Mouse (Mus musculus) embryonic facial prominence, embryonic 10.5 days (tissue): ENCODE data around the gene Epgn. TPM values are rescaled to one million over a fixed set of nuclear protein-coding genes. Genes with fewer than 3 reads are reported as not detected.

ENCODE experiments used
- DNase-seq: peaks from one replicate; pipeline ENCODE4 v3.0.0-alpha.2; 2017; ENCODE audit warnings: low spot score
- H3K27ac ChIP-seq: fragments of 300-500 bp; sonication (generic); replicated peaks from 2 replicates; pipeline ENCODE4 v1.5.1; 2016; ENCODE audit warnings: mild to moderate bottlenecking
- H3K27me3 ChIP-seq: fragments of 300-500 bp; sonication (generic); replicated peaks from 2 replicates; pipeline ENCODE4 v1.6.1; 2016; ENCODE audit warnings: low read depth, mild to moderate bottlenecking; ENCODE audit not compliant: poor library complexity, severe bottlenecking
- H3K36me3 ChIP-seq: fragments of 300-500 bp; sonication (generic); replicated peaks from 2 replicates; pipeline ENCODE4 v1.6.1; 2016; ENCODE audit warnings: mild to moderate bottlenecking, moderate library complexity
- H3K4me1 ChIP-seq: fragments of 300-500 bp; sonication (generic); 2 replicates; pipeline ENCODE4 v1.6.1; 2016
- H3K4me3 ChIP-seq: fragments of 300-500 bp; sonication (generic); 2 replicates; pipeline ENCODE4 v1.5.1; 2016; ENCODE audit warnings: mild to moderate bottlenecking, moderate library complexity
- H3K9me3 ChIP-seq: fragments of 300-500 bp; sonication (generic); 2 replicates; pipeline ENCODE4 v1.6.1; 2016; ENCODE audit warnings: mild to moderate bottlenecking
- WGBS: fragments of 180-500 bp; shearing (Covaris S2); methylation state at CpG from one replicate; pipeline ENCODE4 v1.1.7; 2016; 5-methylcytosine and 5-hydroxymethylcytosine counted together
- polyA plus RNA-seq: library from polyadenylated mRNA; unstranded; fragments of >200 nt; fragmentation: Nextera tagmentation; extraction: Ambion mirVana; gene quantifications from 2 replicates; pipeline ENCODE4 v1.2.1, GENCODE M21; 2016

The Epgn gene
- polyA plus RNA-seq, result 0.30 and 0.45 TPM in 2 replicates

DNA sequence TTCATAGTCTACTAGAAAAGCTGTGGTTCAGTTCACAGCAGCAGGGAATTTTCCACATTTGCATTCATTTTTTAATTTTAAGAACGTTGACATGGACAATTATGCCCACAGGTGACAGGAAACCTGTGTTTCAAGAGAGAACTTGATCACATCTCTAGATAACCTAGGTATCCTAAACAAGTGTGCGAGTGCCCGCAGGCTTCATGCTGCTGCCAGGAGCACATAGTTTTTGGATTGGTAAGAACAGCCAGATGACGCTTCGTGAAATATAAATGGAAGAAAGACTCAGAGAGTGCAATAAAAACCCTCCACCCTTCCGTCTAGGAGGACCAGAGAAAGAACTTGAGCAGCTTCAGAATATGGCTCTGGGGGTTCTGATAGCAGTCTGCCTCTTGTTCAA is at the start of gene Epgn:
Epgn (plus strand) TSS at position 301 of the 400 bp plus-strand sequence.
- H3K27me3 ChIP-seq, result no peaks in the 10 kb centered on the region
- no peaks in the 10 kb centered on the region for H3K36me3 ChIP-seq
- no peaks in the 10 kb centered on the region for H3K9me3 ChIP-seq
- 88% methylated on average over 6 of the region's 6 CpGs for WGBS
- H3K4me1 ChIP-seq, result no peaks in the 10 kb centered on the region
- no peak for DNase-seq
- no peak within 1 kb of the TSS for H3K4me3 ChIP-seq
- no peak within 1 kb of the TSS for H3K27ac ChIP-seq

DNA sequence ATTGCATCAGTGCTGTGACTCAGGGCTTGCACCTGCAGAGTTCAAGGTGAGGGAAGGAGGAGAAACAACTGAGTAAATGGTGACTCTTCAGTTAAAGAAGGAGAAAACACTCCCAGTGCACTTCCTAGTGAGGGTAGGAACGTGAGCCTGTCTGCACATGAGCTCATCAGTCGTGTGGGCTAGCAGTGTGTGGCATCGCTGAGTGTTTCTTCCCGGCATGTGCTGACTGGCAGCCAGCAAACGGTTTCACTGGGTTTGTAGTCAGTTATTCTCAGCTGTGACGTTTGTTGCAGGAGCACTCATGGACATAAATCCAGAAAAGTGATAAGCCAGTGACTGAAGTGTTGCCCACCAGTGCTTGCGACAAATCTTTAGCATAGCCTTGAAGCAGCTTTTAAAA is 47.0 kb upstream of the Epgn start:
- Histone ChIP-seq H3K4me3 (no peak overlapping the region), H3K27ac (no peak overlapping the region), H3K36me3 (peaks cover 17% of the 10 kb centered on the region), H3K27me3 (no peaks in the 10 kb centered on the region), H3K9me3 (no peaks in the 10 kb centered on the region), H3K4me1 (no peaks in the 10 kb centered on the region)
- WGBS, result 89% methylated on average over 7 of the region's 7 CpGs
- no peak for DNase-seq

DNA sequence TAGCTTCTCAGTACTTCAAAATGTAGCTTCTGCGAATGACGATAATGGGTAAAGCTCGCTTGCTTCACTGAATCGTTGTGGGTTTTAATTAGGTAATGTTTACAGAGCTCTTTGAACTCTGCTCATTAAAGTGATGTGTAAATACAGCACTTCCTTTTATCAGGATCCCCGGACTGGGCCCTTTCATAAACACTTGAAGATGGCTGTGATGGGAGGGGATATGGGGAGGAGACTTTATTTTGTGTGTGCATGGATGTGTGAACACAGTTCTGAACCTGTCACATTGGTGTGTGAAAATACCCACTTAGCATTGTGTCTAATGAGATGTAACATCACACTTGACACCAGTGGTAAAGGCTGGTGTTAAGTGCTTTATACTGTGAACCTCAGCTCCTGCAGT is 39.7 kb upstream of the Epgn start:
- 70% methylated on average over 5 of the region's 5 CpGs for whole genome bisulfite sequencing
- Histone ChIP-seq H3K4me1 (no peaks in the 10 kb centered on the region), H3K4me3 (no peak overlapping the region), H3K27ac (no peak overlapping the region), H3K9me3 (no peaks in the 10 kb centered on the region), H3K27me3 (no peaks in the 10 kb centered on the region), H3K36me3 (peaks cover 13% of the 10 kb centered on the region)
- DNase-seq, result no peak

DNA sequence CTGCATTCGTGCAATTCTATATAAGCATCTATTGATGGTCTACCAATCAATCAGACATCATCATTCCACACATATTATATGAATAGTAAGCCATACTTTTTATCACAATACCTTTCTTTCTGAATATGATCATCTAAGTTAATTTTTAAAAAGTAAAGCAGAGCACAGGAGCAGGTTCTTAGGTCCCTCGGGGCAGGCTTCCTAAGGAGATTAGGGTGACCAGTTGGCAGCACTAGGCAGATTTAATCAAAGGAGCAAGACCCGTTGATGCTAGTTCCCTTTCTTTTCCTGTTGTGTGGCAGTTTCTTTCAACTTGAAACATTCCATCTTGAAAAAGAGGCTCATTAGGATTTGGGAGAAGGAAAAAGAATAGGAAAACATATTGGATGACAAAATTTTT is 39.1 kb upstream of the Epgn start:
- Histone ChIP-seq H3K27me3 (no peaks in the 10 kb centered on the region), H3K9me3 (no peaks in the 10 kb centered on the region), H3K27ac (no peak overlapping the region), H3K36me3 (peaks cover 13% of the 10 kb centered on the region), H3K4me1 (no peaks in the 10 kb centered on the region), H3K4me3 (no peak overlapping the region)
- no peak for DNase-seq
- WGBS, result 76% methylated on average over 3 of the region's 3 CpGs

DNA sequence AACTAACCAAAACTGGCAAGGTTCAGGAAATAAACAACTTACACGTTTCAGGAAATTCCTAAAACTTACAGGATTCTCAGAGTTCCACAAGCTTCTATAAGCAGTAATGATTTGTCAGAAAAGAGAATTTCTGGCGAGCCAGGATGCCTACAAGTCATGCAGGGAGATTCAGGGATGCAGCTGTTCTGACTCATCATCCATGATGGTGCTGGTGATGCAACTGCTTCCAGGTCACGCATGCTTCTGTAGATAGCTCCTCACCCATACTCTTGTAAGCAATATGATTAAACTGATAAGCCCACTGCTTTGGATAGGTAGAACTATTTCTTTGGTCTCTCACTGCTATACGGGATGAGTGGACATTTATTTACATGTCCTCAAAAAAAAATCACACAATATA is 38.7 kb upstream of the Epgn start:
- no peak overlapping the region for H3K4me3 ChIP-seq
- peaks cover 13% of the 10 kb centered on the region for H3K36me3 ChIP-seq
- no peaks in the 10 kb centered on the region for H3K4me1 ChIP-seq
- H3K27me3 ChIP-seq, result no peaks in the 10 kb centered on the region
- H3K9me3 ChIP-seq, result no peaks in the 10 kb centered on the region
- H3K27ac ChIP-seq, result no peak overlapping the region
- 95% methylated on average over 4 of the region's 4 CpGs for WGBS
- no peak for DNase-seq

DNA sequence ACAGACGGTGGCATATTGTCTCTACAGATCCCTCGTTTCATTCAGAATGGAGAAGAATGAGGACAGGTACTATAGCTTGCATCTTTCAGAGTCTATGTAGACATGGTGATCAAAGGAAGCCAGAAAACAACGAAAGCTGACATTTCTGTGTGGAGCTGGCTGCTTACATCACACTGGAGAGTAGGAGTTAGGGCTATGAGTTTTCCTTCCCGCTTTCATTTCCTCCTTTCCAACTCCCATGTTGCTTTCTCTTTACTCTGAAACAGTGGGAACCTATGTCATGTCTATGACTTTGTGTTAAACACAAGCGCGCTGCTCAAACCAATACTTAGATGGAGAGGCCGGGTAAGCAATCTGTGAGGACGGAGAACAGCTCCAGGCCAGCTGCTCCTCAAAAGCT is 27.3 kb upstream of the Epgn start:
- 92% methylated on average over 8 of the region's 8 CpGs for WGBS
- H3K9me3 ChIP-seq, result no peaks in the 10 kb centered on the region

DNA sequence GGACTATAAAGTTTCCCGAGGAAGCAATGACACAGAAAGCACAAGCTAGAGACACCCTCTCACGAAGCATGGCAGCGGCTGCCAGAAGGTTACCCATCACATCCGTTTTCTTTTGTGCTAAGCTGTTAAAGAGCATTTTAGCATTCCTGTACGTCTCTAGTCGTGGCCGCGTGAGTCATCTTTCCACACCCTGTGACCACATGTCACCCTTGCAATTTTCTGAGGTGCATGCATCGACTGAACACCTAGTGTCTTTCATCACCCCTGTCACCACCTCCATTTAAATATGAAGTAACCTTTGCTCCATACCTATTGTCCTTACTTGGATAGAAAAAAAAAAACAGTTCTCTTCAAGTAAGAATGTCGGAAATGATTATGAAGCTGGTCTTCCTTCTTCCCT is 12.0 kb upstream of the Epgn start:
- Histone ChIP-seq H3K36me3 (no peaks in the 10 kb centered on the region), H3K27me3 (no peaks in the 10 kb centered on the region), H3K9me3 (no peaks in the 10 kb centered on the region), H3K4me1 (no peaks in the 10 kb centered on the region), H3K4me3 (no peak overlapping the region), H3K27ac (no peak overlapping the region)
- 91% methylated on average over 10 of the region's 10 CpGs for WGBS
- DNase-seq, result no peak

More for the DNA sequence above, 27.3 kb upstream of the Epgn start:
- no peak for DNase-seq
- no peaks in the 10 kb centered on the region; the same call in 1 of the 2 replicates for H3K36me3 ChIP-seq
- no peak overlapping the region for H3K27ac ChIP-seq
- no peaks in the 10 kb centered on the region for H3K4me1 ChIP-seq
- H3K27me3 ChIP-seq, result no peaks in the 10 kb centered on the region
- no peak overlapping the region for H3K4me3 ChIP-seq

DNA sequence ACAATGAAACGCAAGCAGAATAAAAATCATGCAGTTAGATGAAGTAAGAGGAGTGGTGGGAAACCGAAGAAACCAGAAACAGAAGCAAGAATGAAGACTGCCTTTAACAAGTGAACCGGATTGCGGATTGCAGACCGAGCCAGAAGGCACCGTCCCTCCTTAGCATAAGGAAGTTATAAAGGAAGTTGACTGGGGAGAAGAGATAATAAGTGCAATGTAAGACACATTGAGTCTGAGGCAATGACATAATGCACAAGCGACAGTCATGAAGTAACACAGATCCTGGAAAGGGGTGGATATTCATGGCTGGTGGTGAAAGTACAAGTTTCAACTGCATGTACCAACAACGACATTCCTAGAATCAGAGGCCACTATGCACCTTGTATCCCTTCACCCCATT is 4.2 kb upstream of the Epgn start:
- no peaks in the 10 kb centered on the region for H3K36me3 ChIP-seq
- no peaks in the 10 kb centered on the region for H3K27me3 ChIP-seq
- DNase-seq, result no peak
- H3K9me3 ChIP-seq, result no peaks in the 10 kb centered on the region
- no peak overlapping the region for H3K4me3 ChIP-seq
- H3K4me1 ChIP-seq, result no peaks in the 10 kb centered on the region
- no peak overlapping the region for H3K27ac ChIP-seq
- WGBS, result 91% methylated on average over 8 of the region's 8 CpGs

DNA sequence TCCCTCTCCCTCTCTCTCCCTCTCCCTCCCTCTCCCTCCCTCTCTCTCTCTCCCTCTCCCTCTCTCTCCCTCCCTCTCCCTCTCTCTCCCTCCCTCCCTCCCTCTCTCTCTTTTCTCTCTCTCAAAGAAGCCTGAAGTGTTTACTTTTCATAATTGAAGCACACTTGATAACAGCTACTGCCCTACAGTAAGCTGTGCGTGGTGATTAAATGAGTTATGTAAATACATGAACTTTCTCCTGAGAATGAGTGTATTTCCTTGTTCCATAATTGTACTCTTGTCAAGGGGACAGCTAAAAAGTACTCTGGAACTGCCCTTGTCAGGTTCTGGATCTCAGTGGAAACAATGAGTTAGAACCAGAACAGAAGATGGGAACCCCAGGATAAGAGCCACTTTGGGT is 576 bp downstream of the Epgn start:
- Histone ChIP-seq H3K27me3 (no peaks in the 10 kb centered on the region), H3K36me3 (no peaks in the 10 kb centered on the region), H3K9me3 (no peaks in the 10 kb centered on the region), H3K27ac (no peak overlapping the region), H3K4me3 (no peak overlapping the region), H3K4me1 (no peaks in the 10 kb centered on the region)
- WGBS, result 71% methylated on average over 1 of the region's 1 CpGs
- no peak for DNase-seq

DNA sequence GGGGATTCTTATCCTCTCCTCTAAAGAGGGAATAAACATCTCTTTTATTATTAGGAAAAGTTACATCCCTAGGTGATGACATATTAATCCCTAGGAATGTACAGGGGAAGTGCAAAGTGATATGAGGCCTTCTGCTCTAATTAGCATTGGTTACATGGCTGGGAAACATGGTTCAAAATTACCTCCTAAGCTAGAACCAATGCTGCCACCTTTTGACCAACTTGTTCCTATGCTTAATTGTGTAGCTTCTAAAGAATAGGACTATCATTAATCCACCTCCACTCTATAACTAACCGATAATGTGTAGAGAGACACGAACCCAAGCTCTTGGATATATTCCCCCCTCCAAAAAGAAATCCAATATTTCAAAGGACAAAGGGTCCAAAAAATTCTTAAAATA is 3.4 kb downstream of the Epgn start:
- WGBS, result 92% methylated on average over 2 of the region's 2 CpGs
- DNase-seq, result no peak
- Histone ChIP-seq H3K9me3 (no peaks in the 10 kb centered on the region), H3K4me1 (no peaks in the 10 kb centered on the region), H3K27me3 (no peaks in the 10 kb centered on the region), H3K27ac (no peak overlapping the region), H3K4me3 (no peak overlapping the region), H3K36me3 (no peaks in the 10 kb centered on the region)

DNA sequence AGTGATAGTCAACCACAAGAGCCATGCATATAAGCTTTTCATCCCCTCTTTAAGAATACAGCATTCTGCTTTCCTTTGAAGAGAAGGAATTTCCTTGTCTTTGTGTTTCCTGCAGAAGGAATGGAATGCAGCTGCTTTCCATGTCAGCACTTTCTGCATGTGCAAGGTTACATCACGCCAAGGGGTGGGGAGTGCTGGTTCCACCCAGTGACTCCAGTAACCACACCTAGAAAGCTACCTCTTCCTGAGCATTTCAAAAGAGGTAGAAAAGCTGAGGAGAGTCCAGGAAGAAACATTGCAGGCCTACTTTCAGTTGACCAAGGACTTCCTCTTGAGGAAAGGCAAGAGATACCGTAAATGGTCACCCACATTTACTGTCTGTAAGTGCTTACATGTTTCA is 8.1 kb downstream of the Epgn start:
- no peak for DNase-seq
- Histone ChIP-seq H3K9me3 (no peaks in the 10 kb centered on the region), H3K27me3 (no peaks in the 10 kb centered on the region), H3K27ac (no peak overlapping the region), H3K4me3 (no peak overlapping the region), H3K36me3 (no peaks in the 10 kb centered on the region), H3K4me1 (peaks cover 2% of the 10 kb centered on the region; the same call in 1 of the 2 replicates)
- WGBS, result 89% methylated on average over 2 of the region's 2 CpGs

DNA sequence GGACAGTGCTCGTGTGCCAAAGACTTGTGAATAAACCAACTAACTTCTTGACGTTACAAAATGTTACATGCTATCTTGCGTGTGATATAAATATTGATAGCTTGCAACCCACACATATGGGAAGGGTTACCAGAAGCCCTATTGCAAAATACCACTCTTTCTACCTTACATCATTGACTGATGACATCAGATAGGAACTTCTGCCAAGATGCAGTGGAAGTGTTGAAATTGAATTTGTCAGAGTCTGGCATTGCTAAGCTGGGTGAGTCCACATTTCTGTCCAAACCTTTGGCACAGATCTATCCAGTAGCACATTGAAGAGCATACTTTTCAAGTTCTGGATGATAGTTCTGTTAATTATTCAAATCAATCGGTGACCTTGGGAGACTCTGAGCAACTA is 9.4 kb downstream of the Epgn start:
- Histone ChIP-seq H3K4me1 (peaks cover 2% of the 10 kb centered on the region; the same call in 1 of the 2 replicates), H3K4me3 (no peak overlapping the region), H3K9me3 (no peaks in the 10 kb centered on the region), H3K27ac (no peak overlapping the region), H3K27me3 (no peaks in the 10 kb centered on the region), H3K36me3 (no peaks in the 10 kb centered on the region)
- 93% methylated on average over 4 of the region's 4 CpGs for WGBS
- DNase-seq, result no peak

DNA sequence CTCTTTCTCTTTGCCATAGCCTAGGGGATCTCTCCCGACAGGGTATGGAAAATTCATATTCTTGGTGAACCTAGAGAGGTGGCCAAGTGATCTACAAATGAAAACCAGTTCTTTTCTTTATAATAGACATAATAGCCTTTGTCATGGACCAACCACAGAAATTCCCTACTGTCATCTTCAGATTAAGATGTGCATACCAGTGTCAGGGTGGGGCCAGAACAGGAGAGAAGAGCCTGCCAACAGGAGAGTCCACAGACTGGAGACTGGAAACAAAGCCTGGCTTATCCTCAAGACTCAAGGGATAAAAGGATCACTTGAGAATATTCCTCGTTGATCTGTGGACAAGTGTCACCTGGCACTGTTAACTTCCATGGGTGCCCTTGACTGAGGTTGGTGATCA is 10.5 kb downstream of the Epgn start:
- no peak overlapping the region for H3K4me3 ChIP-seq
- no peaks in the 10 kb centered on the region for H3K27me3 ChIP-seq
- DNase-seq, result no peak
- H3K27ac ChIP-seq, result no peak overlapping the region
- H3K36me3 ChIP-seq, result no peaks in the 10 kb centered on the region
- WGBS, result 75% methylated on average over 2 of the region's 2 CpGs
- no peaks in the 10 kb centered on the region for H3K9me3 ChIP-seq
- H3K4me1 ChIP-seq, result peaks cover 2% of the 10 kb centered on the region; the same call in 1 of the 2 replicates

DNA sequence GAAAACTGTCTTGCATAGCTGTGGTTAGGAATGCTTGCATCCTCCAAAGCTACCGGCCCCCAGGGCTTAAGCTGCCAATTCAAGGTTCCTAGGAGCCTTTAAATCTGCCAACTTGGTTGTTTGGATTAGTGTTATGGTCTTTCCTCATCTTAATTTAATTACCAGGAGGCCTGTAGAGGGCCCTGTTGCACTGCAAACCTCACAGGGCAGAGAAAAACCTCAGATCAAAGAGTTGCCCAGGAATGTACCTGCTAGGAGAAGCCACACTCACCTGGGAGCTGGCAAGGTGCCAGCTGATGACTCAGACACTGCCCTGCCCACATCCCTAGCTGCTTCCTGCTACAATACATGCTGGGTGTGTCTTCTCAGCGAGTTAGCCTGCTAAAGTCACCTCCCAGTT is 11.3 kb downstream of the Epgn start:
- 25% methylated on average over 2 of the region's 2 CpGs for WGBS
- peak; percentile 38 for DNase-seq

More for the DNA sequence above, 11.3 kb downstream of the Epgn start:
- Histone ChIP-seq H3K36me3 (no peaks in the 10 kb centered on the region), H3K27me3 (no peaks in the 10 kb centered on the region), H3K4me1 (peaks cover 2% of the 10 kb centered on the region; the same call in 1 of the 2 replicates), H3K9me3 (no peaks in the 10 kb centered on the region), H3K4me3 (no peak overlapping the region), H3K27ac (no peak overlapping the region)
